Mouse (Mus musculus): ENCODE results near the gene Uxs1. TPM values are rescaled to one million over a fixed set of nuclear protein-coding genes. Genes with fewer than 3 reads are reported as not detected.

The Uxs1 gene
- polyA plus RNA-seq, 1 experiment from 2014 or later = 29.2 TPM

- no peak overlapping the region for H3K9ac ChIP-seq
- no peaks in the 10 kb centered on the region for H3K9me3 ChIP-seq
- H3K36me3 ChIP-seq = no peaks in the 10 kb centered on the region
- peak; percentile 57; the same call in 1 of the 2 replicates for ATAC-seq (ENCODE audit: borderline replicate concordance, extremely low read depth, low FRiP score, low TSS enrichment)
- peaks cover 13% of the 10 kb centered on the region for H3K4me1 ChIP-seq
- no peaks in the 10 kb centered on the region for H3K27me3 ChIP-seq
- 43% methylated on average over 7 of the region's 7 CpGs for WGBS
- H3K4me3 ChIP-seq = no peak overlapping the region
- H3K4me2 ChIP-seq = no peak overlapping the region
- no peak overlapping the region for H3K27ac ChIP-seq
Observed at GRCm38 (mm10) chr1:43717967-43718366, 109.6 kb downstream of the Uxs1 start.

- H3K4me1 ChIP-seq = peaks cover 13% of the 10 kb centered on the region
- 60% methylated on average over 2 of the region's 2 CpGs for WGBS
- H3K27me3 ChIP-seq = no peaks in the 10 kb centered on the region
- no peaks in the 10 kb centered on the region for H3K9me3 ChIP-seq
- no peaks in the 10 kb centered on the region for H3K36me3 ChIP-seq
- H3K9ac ChIP-seq = no peak overlapping the region
- no peak overlapping the region for H3K4me2 ChIP-seq
- no peak for ATAC-seq (ENCODE audit: borderline replicate concordance, extremely low read depth, low FRiP score, low TSS enrichment)
- no peak overlapping the region for H3K27ac ChIP-seq
- H3K4me3 ChIP-seq = no peak overlapping the region
Observed at GRCm38 (mm10) chr1:43714841-43715240, 112.8 kb downstream of the Uxs1 start.

GRCm38 (mm10) chr1:43698577-43699000 lies 129.0 kb downstream of the Uxs1 start:
- peak; percentile 85 for ATAC-seq (ENCODE audit: borderline replicate concordance, extremely low read depth, low FRiP score, low TSS enrichment)
- Histone ChIP-seq H3K27me3 (no peaks in the 10 kb centered on the region), H3K4me3 (no peak overlapping the region), H3K4me2 (0 out of 2 replicates have a peak overlapping the region, but pooled peaks have one; percentile 9), H3K9me3 (no peaks in the 10 kb centered on the region), H3K36me3 (no peaks in the 10 kb centered on the region), H3K27ac (peak overlapping the region; percentile 83), H3K4me1 (peaks cover 31% of the 10 kb centered on the region), H3K9ac (no peak overlapping the region)
- WGBS = 1% methylated on average over 4 of the region's 4 CpGs

Other genes with a start within 250 kb of the Uxs1 start
- gene 1500015O10Rik, start 97.2 kb downstream of the Uxs1 start, polyA plus RNA-seq (2015; fragmentation: Nextera tagmentation; extraction: Ambion mirVana) = 19.8 and 20.7 TPM in 2 replicates
- 57.6 and 62.7 TPM in 2 replicates for gene Tpp2, start 105.8 kb upstream of the Uxs1 start, polyA plus RNA-seq (2015; fragmentation: Nextera tagmentation; extraction: Ambion mirVana)
- gene Mettl21c, start 192.2 kb upstream of the Uxs1 start, polyA plus RNA-seq (2015; fragmentation: Nextera tagmentation; extraction: Ambion mirVana) = 0.28 and 0.35 TPM in 2 replicates
- 0.14 and 0.15 TPM in 2 replicates for gene Gm8251, start 234.1 kb upstream of the Uxs1 start, polyA plus RNA-seq (2015; fragmentation: Nextera tagmentation; extraction: Ambion mirVana)